Mouse (Mus musculus): ENCODE results near the gene Mast4. TPM values are rescaled to one million over a fixed set of nuclear protein-coding genes. Genes with fewer than 3 reads are reported as not detected.

The Mast4 gene
- polyA plus RNA-seq, 1 experiment from 2014 or later, result 36.9 TPM

- no peaks in the 10 kb centered on the region for H3K27me3 ChIP-seq (ENCODE audit: control insufficient read depth, insufficient read depth, low read length)
- no peak overlapping the region for H3K4me3 ChIP-seq (ENCODE audit: low read length)
- H3K27ac ChIP-seq (ENCODE audit: low read length), result no peak overlapping the region
- peaks cover 53% of the 10 kb centered on the region for H3K36me3 ChIP-seq (ENCODE audit: control insufficient read depth, insufficient read depth)
- no peak overlapping the region for H3K9ac ChIP-seq (ENCODE audit: low read length)
- no peak for ATAC-seq (replicated peaks; ENCODE audit: extremely low read depth, insufficient read depth, low FRiP score)
- H3K4me1 ChIP-seq (ENCODE audit: control insufficient read depth, insufficient read depth, low read length), result no peaks in the 10 kb centered on the region
- H3K9me3 ChIP-seq (replicated peaks; ENCODE audit: control insufficient read depth, low read length), result no peaks in the 10 kb centered on the region
- 89% methylated on average over 8 of the region's 8 CpGs for WGBS
- no peak overlapping the region for H3K4me2 ChIP-seq (ENCODE audit: low read depth, low read length)
These were observed 579.2 kb downstream of the Mast4 start for GRCm38 (mm10) chr13:102755124-102755523.

- Histone ChIP-seq H3K27me3 (ENCODE audit: control insufficient read depth, insufficient read depth, low read length) (no peaks in the 10 kb centered on the region), H3K4me3 (ENCODE audit: low read length) (no peak overlapping the region), H3K4me2 (ENCODE audit: low read depth, low read length) (no peak overlapping the region), H3K9ac (ENCODE audit: low read length) (no peak overlapping the region), H3K4me1 (ENCODE audit: control insufficient read depth, insufficient read depth, low read length) (no peaks in the 10 kb centered on the region), H3K9me3 (replicated peaks; ENCODE audit: control insufficient read depth, low read length) (no peaks in the 10 kb centered on the region), H3K36me3 (ENCODE audit: control insufficient read depth, insufficient read depth) (peaks cover 52% of the 10 kb centered on the region), H3K27ac (ENCODE audit: low read length) (no peak overlapping the region)
- ATAC-seq (replicated peaks; ENCODE audit: extremely low read depth, insufficient read depth, low FRiP score), result no peak
- 72% methylated on average over 19 of the region's 19 CpGs for WGBS
These were observed 580.4 kb downstream of the Mast4 start for GRCm38 (mm10) chr13:102753714-102754556.

- ATAC-seq (replicated peaks; ENCODE audit: extremely low read depth, insufficient read depth, low FRiP score), result no peak
- H3K9ac ChIP-seq (ENCODE audit: low read length), result no peak overlapping the region
- 88% methylated on average over 10 of the region's 10 CpGs for WGBS
- H3K4me3 ChIP-seq (ENCODE audit: low read length), result no peak overlapping the region
- H3K4me2 ChIP-seq (ENCODE audit: low read depth, low read length), result no peak overlapping the region
- no peaks in the 10 kb centered on the region for H3K4me1 ChIP-seq (ENCODE audit: control insufficient read depth, insufficient read depth, low read length)
- H3K27ac ChIP-seq (ENCODE audit: low read length), result no peak overlapping the region
- peaks cover 46% of the 10 kb centered on the region for H3K36me3 ChIP-seq (ENCODE audit: control insufficient read depth, insufficient read depth)
- H3K9me3 ChIP-seq (replicated peaks; ENCODE audit: control insufficient read depth, low read length), result no peaks in the 10 kb centered on the region
- no peaks in the 10 kb centered on the region for H3K27me3 ChIP-seq (ENCODE audit: control insufficient read depth, insufficient read depth, low read length)
These were observed 584.4 kb downstream of the Mast4 start for GRCm38 (mm10) chr13:102749891-102750290.

- H3K36me3 ChIP-seq (ENCODE audit: control insufficient read depth, insufficient read depth), result peaks cover 42% of the 10 kb centered on the region
- no peak overlapping the region for H3K9ac ChIP-seq (ENCODE audit: low read length)
- no peak overlapping the region for H3K4me2 ChIP-seq (ENCODE audit: low read depth, low read length)
- no peak for ATAC-seq (replicated peaks; ENCODE audit: extremely low read depth, insufficient read depth, low FRiP score)
- H3K4me1 ChIP-seq (ENCODE audit: control insufficient read depth, insufficient read depth, low read length), result no peaks in the 10 kb centered on the region
- H3K9me3 ChIP-seq (replicated peaks; ENCODE audit: control insufficient read depth, low read length), result no peaks in the 10 kb centered on the region
- no peak overlapping the region for H3K27ac ChIP-seq (ENCODE audit: low read length)
- 72% methylated on average over 6 of the region's 6 CpGs for WGBS
- no peak overlapping the region for H3K4me3 ChIP-seq (ENCODE audit: low read length)
- H3K27me3 ChIP-seq (ENCODE audit: control insufficient read depth, insufficient read depth, low read length), result no peaks in the 10 kb centered on the region
These were observed 585.1 kb downstream of the Mast4 start for GRCm38 (mm10) chr13:102749194-102749593.

- ATAC-seq (replicated peaks; ENCODE audit: extremely low read depth, insufficient read depth, low FRiP score), result no peak
- Histone ChIP-seq H3K4me2 (ENCODE audit: low read depth, low read length) (no peak overlapping the region), H3K36me3 (ENCODE audit: control insufficient read depth, insufficient read depth) (peaks cover 36% of the 10 kb centered on the region), H3K4me3 (ENCODE audit: low read length) (no peak overlapping the region), H3K4me1 (ENCODE audit: control insufficient read depth, insufficient read depth, low read length) (no peaks in the 10 kb centered on the region), H3K9ac (ENCODE audit: low read length) (no peak overlapping the region), H3K27ac (ENCODE audit: low read length) (no peak overlapping the region), H3K27me3 (ENCODE audit: control insufficient read depth, insufficient read depth, low read length) (no peaks in the 10 kb centered on the region), H3K9me3 (replicated peaks; ENCODE audit: control insufficient read depth, low read length) (no peaks in the 10 kb centered on the region)
- WGBS, result 78% methylated on average over 17 of the region's 17 CpGs
These were observed 587.3 kb downstream of the Mast4 start for GRCm38 (mm10) chr13:102746803-102747561.

GRCm38 (mm10) chr13:102745626-102746342, 588.5 kb downstream of the Mast4 start:
- H3K9me3 ChIP-seq (replicated peaks; ENCODE audit: control insufficient read depth, low read length), result no peaks in the 10 kb centered on the region
- WGBS, result 75% methylated on average over 9 of the region's 9 CpGs
- H3K4me1 ChIP-seq (ENCODE audit: control insufficient read depth, insufficient read depth, low read length), result no peaks in the 10 kb centered on the region
- no peaks in the 10 kb centered on the region for H3K27me3 ChIP-seq (ENCODE audit: control insufficient read depth, insufficient read depth, low read length)
- no peak overlapping the region for H3K4me3 ChIP-seq (ENCODE audit: low read length)
- no peak overlapping the region for H3K27ac ChIP-seq (ENCODE audit: low read length)
- no peak overlapping the region for H3K4me2 ChIP-seq (ENCODE audit: low read depth, low read length)
- no peak overlapping the region for H3K9ac ChIP-seq (ENCODE audit: low read length)
- ATAC-seq (replicated peaks; ENCODE audit: extremely low read depth, insufficient read depth, low FRiP score), result no peak
- H3K36me3 ChIP-seq (ENCODE audit: control insufficient read depth, insufficient read depth), result peaks cover 39% of the 10 kb centered on the region

- H3K4me2 ChIP-seq (ENCODE audit: low read depth, low read length), result no peak overlapping the region
- H3K36me3 ChIP-seq (ENCODE audit: control insufficient read depth, insufficient read depth), result peaks cover 35% of the 10 kb centered on the region
- no peak for ATAC-seq (replicated peaks; ENCODE audit: extremely low read depth, insufficient read depth, low FRiP score)
- H3K27me3 ChIP-seq (ENCODE audit: control insufficient read depth, insufficient read depth, low read length), result no peaks in the 10 kb centered on the region
- no peak overlapping the region for H3K27ac ChIP-seq (ENCODE audit: low read length)
- no peaks in the 10 kb centered on the region for H3K9me3 ChIP-seq (replicated peaks; ENCODE audit: control insufficient read depth, low read length)
- no peak overlapping the region for H3K4me3 ChIP-seq (ENCODE audit: low read length)
- no peak overlapping the region for H3K9ac ChIP-seq (ENCODE audit: low read length)
- WGBS, result 93% methylated on average over 3 of the region's 3 CpGs
- H3K4me1 ChIP-seq (ENCODE audit: control insufficient read depth, insufficient read depth, low read length), result no peaks in the 10 kb centered on the region
These were observed 589.1 kb downstream of the Mast4 start for GRCm38 (mm10) chr13:102745270-102745600.

GRCm38 (mm10) chr13:102744481-102745269, 589.6 kb downstream of the Mast4 start:
- no peak for ATAC-seq (replicated peaks; ENCODE audit: extremely low read depth, insufficient read depth, low FRiP score)
- H3K9me3 ChIP-seq (replicated peaks; ENCODE audit: control insufficient read depth, low read length), result no peaks in the 10 kb centered on the region
- H3K4me3 ChIP-seq (ENCODE audit: low read length), result no peak overlapping the region
- WGBS, result 65% methylated on average over 9 of the region's 9 CpGs
- H3K4me1 ChIP-seq (ENCODE audit: control insufficient read depth, insufficient read depth, low read length), result no peaks in the 10 kb centered on the region
- H3K27me3 ChIP-seq (ENCODE audit: control insufficient read depth, insufficient read depth, low read length), result no peaks in the 10 kb centered on the region
- no peak overlapping the region for H3K4me2 ChIP-seq (ENCODE audit: low read depth, low read length)
- no peak overlapping the region for H3K27ac ChIP-seq (ENCODE audit: low read length)
- peaks cover 36% of the 10 kb centered on the region for H3K36me3 ChIP-seq (ENCODE audit: control insufficient read depth, insufficient read depth)
- H3K9ac ChIP-seq (ENCODE audit: low read length), result no peak overlapping the region

Data from heart, embryonic 16.5 days (tissue).